Mouse (Mus musculus): ENCODE data around the gene Six4.
"Not testable (repeated sequence)": the region's sequence is repeated elsewhere in the genome, so short reads cannot be mapped to it uniquely, and the experiment has no call there.

Six4 gene

GRCm38 (mm10) chr12:73087086-73087485 is 26.2 kb downstream of the Six4 start:
- no peak for DNase-seq

- DNase-seq = no peak
Observed at GRCm38 (mm10) chr12:73085739-73086630, 27.3 kb downstream of the Six4 start.

GRCm38 (mm10) chr12:73083773-73084172 is 29.5 kb downstream of the Six4 start:
- no peak for DNase-seq

- DNase-seq = not testable (repeated sequence)
Observed at GRCm38 (mm10) chr12:73081828-73082227, 31.4 kb downstream of the Six4 start.

- DNase-seq = no peak
Observed at GRCm38 (mm10) chr12:73060805-73061410, 52.3 kb downstream of the Six4 start.

GRCm38 (mm10) chr12:73057492-73057891 is 55.8 kb downstream of the Six4 start:
- DNase-seq = no peak

- no peak for DNase-seq
Observed at GRCm38 (mm10) chr12:73055451-73055850, 57.8 kb downstream of the Six4 start.

- DNase-seq = no peak
Observed at GRCm38 (mm10) chr12:73054576-73055185, 58.6 kb downstream of the Six4 start.

- DNase-seq = peak; percentile 19 to 31
Observed at GRCm38 (mm10) chr12:73053668-73054241, 59.5 kb downstream of the Six4 start, which contains the start of gene Six1. Gene Six1, minus strand, starts transcription at chr12:73053887.

- no peak for DNase-seq
Observed at GRCm38 (mm10) chr12:73052651-73053591, 60.3 kb downstream of the Six4 start.

GRCm38 (mm10) chr12:73052036-73052650 is 61.1 kb downstream of the Six4 start:
- no peak for DNase-seq

GRCm38 (mm10) chr12:73050811-73051580 is 62.3 kb downstream of the Six4 start:
- DNase-seq = no peak

GRCm38 (mm10) chr12:73050305-73050704 is 63.0 kb downstream of the Six4 start:
- no peak for DNase-seq
